Mouse (Mus musculus) forebrain, embryonic 13.5 days (tissue): ENCODE data around the gene Wfdc21. TPM values are rescaled to one million over a fixed set of nuclear protein-coding genes. Genes with fewer than 3 reads are reported as not detected.

Experiments
- ATAC-seq: fragments of 200-750 bp; cut with Nextera tagmentation; 2 replicates; pipeline ENCODE4 v1.8.0; 2017
- H3K27ac ChIP-seq: fragments of 300-500 bp; sonication (generic); 2 replicates; pipeline ENCODE4 v1.5.1; 2015; ENCODE audit warnings: inconsistent platforms, mild to moderate bottlenecking, moderate library complexity
- H3K27me3 ChIP-seq: fragments of 300-500 bp; sonication (generic); 2 replicates; pipeline ENCODE4 v1.6.1; 2015; ENCODE audit warnings: mild to moderate bottlenecking, inconsistent platforms
- H3K36me3 ChIP-seq: fragments of 300-500 bp; sonication (generic); 2 replicates; pipeline ENCODE4 v1.6.1; 2015; ENCODE audit warnings: mild to moderate bottlenecking, inconsistent platforms; ENCODE audit not compliant: poor library complexity, severe bottlenecking
- H3K4me1 ChIP-seq: fragments of 300-500 bp; sonication (generic); 2 replicates; pipeline ENCODE4 v1.6.1; 2015; ENCODE audit warnings: inconsistent platforms
- H3K4me2 ChIP-seq: fragments of 300-500 bp; sonication (generic); 2 replicates; pipeline ENCODE4 v1.6.1; 2015; ENCODE audit warnings: inconsistent platforms, mild to moderate bottlenecking, moderate library complexity
- H3K4me3 ChIP-seq: fragments of 300-500 bp; sonication (generic); 2 replicates; pipeline ENCODE4 v1.5.1; 2015; ENCODE audit warnings: mild to moderate bottlenecking, inconsistent platforms
- H3K9ac ChIP-seq: fragments of 300-500 bp; sonication (generic); 2 replicates; pipeline ENCODE4 v1.6.1; 2015; ENCODE audit warnings: mild to moderate bottlenecking, inconsistent platforms
- H3K9me3 ChIP-seq: fragments of 300-500 bp; sonication (generic); replicated peaks from 2 replicates; pipeline ENCODE4 v1.6.1; 2016; ENCODE audit warnings: inconsistent platforms
- WGBS: fragments of 180-500 bp; shearing (Covaris S2); methylation state at CpG from one replicate; pipeline ENCODE4 v1.1.7; 2015; 5-methylcytosine and 5-hydroxymethylcytosine counted together
- polyA plus RNA-seq: library from polyadenylated mRNA; unstranded; fragments of >200 nt; fragmentation: Nextera tagmentation; extraction: Ambion mirVana; gene quantifications from 2 replicates; pipeline ENCODE4 v1.2.1, GENCODE M21; 2015

Gene Wfdc21
- polyA plus RNA-seq: not detected in 2 replicates

GRCm38 (mm10) chr11:83746681-83747080 lies at the start of gene Wfdc21:
Gene Wfdc21 (plus strand): TSS chr11:83746940.
- H3K36me3 ChIP-seq: no peaks in the 10 kb centered on the region
- H3K9ac ChIP-seq: no peak within 1 kb of the TSS
- no peak within 1 kb of the TSS for H3K27ac ChIP-seq
- no peaks in the 10 kb centered on the region for H3K9me3 ChIP-seq
- no peak within 1 kb of the TSS for H3K4me2 ChIP-seq
- no peaks in the 10 kb centered on the region for H3K4me1 ChIP-seq
- WGBS: 81% methylated on average over 5 of the region's 5 CpGs
- H3K4me3 ChIP-seq: no peak within 1 kb of the TSS
- ATAC-seq: no peak
- peaks cover 39% of the 10 kb centered on the region for H3K27me3 ChIP-seq

DNA sequence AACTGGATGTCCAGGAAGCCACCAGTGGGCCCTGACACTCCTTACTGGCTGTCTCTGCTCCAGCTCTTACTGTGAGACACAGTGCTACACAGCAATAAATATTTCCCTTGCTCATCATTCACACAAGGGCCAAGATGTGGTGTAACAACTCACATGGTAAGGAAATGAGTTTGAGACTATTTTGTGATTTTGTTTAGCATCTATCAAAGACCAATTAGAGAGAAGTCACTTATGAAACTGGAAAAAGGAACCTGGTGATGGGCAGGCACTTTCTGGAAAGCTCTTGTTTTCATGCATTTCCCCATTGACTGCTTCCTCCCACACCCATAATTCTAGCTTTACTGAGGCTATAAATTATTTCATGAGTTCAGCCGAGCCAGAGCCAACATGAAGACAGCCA lies 43.0 kb upstream of the Wfdc21 start, which contains the start of gene Wfdc17:
Gene Wfdc17, plus strand, starts transcription at position 287 of the 400 bp plus-strand sequence.
- ATAC-seq: no peak
- Histone ChIP-seq H3K27ac (no peak within 1 kb of the TSS), H3K36me3 (no peaks in the 10 kb centered on the region), H3K27me3 (no peaks in the 10 kb centered on the region), H3K4me1 (no peaks in the 10 kb centered on the region), H3K4me2 (no peak within 1 kb of the TSS), H3K9me3 (no peaks in the 10 kb centered on the region), H3K9ac (no peak within 1 kb of the TSS), H3K4me3 (no peak within 1 kb of the TSS)
- whole genome bisulfite sequencing: 48% methylated on average over 1 of the region's 1 CpGs

- Histone ChIP-seq H3K9ac (no peak within 1 kb of the TSS), H3K36me3 (no peaks in the 10 kb centered on the region), H3K27ac (no peak within 1 kb of the TSS), H3K4me2 (no peak within 1 kb of the TSS), H3K9me3 (no peaks in the 10 kb centered on the region), H3K4me1 (no peaks in the 10 kb centered on the region), H3K4me3 (no peak within 1 kb of the TSS), H3K27me3 (no peaks in the 10 kb centered on the region)
- ATAC-seq: no peak
- WGBS: 78% methylated on average over 4 of the region's 4 CpGs
These were observed 38.0 kb upstream of the Wfdc21 start, which contains the start of gene Wfdc18 for GRCm38 (mm10) chr11:83708715-83709114. Gene Wfdc18 (plus strand): TSS chr11:83709015.

DNA sequence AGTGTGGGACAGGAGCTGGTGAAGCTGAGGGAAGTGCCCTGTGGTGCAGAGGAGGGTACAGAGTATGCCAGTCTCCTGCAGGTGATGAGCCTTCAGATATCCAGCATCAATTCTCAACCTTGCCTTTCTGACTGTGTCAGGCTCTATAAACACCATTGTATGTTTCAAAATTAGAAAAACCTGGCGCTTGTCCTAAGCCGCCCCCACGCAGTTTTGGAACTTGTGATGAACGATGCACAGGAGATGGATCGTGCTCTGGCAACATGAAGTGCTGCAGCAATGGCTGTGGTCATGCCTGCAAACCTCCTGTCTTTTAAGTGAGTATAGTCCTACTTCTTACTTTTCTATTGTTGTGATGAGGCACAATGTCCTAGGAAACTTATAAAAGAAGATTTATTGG lies 37.1 kb upstream of the Wfdc21 start:
- Histone ChIP-seq H3K4me2 (no peak overlapping the region), H3K4me1 (no peaks in the 10 kb centered on the region), H3K4me3 (no peak overlapping the region), H3K27me3 (no peaks in the 10 kb centered on the region), H3K36me3 (no peaks in the 10 kb centered on the region), H3K9ac (no peak overlapping the region), H3K9me3 (no peaks in the 10 kb centered on the region), H3K27ac (no peak overlapping the region)
- ATAC-seq: no peak
- WGBS: 92% methylated on average over 5 of the region's 5 CpGs

DNA sequence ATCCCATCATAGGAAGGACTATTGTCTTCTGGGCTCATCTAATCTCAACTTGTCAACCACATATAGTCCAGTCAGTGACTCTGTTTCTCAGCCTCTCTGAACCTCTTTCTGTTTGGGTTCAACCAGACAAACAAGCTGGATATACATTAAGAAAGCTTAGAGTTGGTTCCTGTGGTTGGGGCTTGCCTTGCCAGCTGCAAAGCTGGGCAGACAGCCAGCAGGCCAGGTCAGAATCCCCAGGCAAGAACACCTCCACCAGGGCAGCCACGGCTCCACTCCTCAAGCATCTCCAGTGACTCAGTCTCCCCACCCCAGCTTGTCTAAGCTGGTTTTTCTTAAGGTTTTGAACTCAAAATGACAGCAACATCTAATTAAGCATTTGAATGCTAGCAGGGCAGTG lies 34.1 kb upstream of the Wfdc21 start:
- Histone ChIP-seq H3K27ac (no peak overlapping the region), H3K4me2 (no peak overlapping the region), H3K27me3 (no peaks in the 10 kb centered on the region), H3K4me1 (no peaks in the 10 kb centered on the region), H3K4me3 (no peak overlapping the region), H3K9me3 (no peaks in the 10 kb centered on the region), H3K36me3 (no peaks in the 10 kb centered on the region), H3K9ac (no peak overlapping the region)
- 91% methylated on average over 1 of the region's 1 CpGs for WGBS
- ATAC-seq: no peak

- Histone ChIP-seq H3K27ac (no peak overlapping the region), H3K36me3 (no peaks in the 10 kb centered on the region), H3K4me1 (no peaks in the 10 kb centered on the region), H3K27me3 (no peaks in the 10 kb centered on the region), H3K9me3 (no peaks in the 10 kb centered on the region), H3K9ac (no peak overlapping the region), H3K4me3 (no peak overlapping the region), H3K4me2 (no peak overlapping the region)
- no peak for ATAC-seq
- WGBS: 77% methylated on average over 2 of the region's 2 CpGs
These were observed 32.8 kb upstream of the Wfdc21 start for GRCm38 (mm10) chr11:83713925-83714324.

- H3K9me3 ChIP-seq: no peaks in the 10 kb centered on the region
- H3K4me3 ChIP-seq: no peak overlapping the region
- no peaks in the 10 kb centered on the region; the same call in 1 of the 2 replicates for H3K27me3 ChIP-seq
- no peaks in the 10 kb centered on the region for H3K4me1 ChIP-seq
- no peak overlapping the region for H3K4me2 ChIP-seq
- H3K27ac ChIP-seq: no peak overlapping the region
- ATAC-seq: no peak
- no peaks in the 10 kb centered on the region for H3K36me3 ChIP-seq
- no peak overlapping the region for H3K9ac ChIP-seq
- WGBS: 94% methylated on average over 6 of the region's 6 CpGs
These were observed 29.6 kb upstream of the Wfdc21 start for GRCm38 (mm10) chr11:83717042-83717665.

DNA sequence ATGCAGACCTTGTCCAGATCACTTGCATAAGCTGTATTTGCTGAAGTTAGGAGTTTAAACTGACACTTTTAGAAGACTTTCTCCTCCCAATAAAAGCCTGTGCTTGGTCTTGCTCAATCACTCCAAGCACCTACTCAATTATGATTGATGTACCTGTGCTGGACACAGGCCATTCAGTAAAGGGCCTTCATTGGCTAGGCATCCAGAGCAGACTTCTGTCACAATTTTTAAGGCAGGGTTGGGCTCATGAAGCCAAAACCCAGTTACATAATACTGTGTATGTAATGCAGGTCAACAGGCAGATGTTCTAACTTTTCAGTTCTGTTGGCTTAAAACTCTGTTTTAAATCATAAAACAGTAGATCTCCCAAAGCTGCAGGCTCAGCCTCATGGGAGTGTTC lies 26.0 kb upstream of the Wfdc21 start:
- Histone ChIP-seq H3K9ac (no peak overlapping the region), H3K4me2 (no peak overlapping the region), H3K9me3 (no peaks in the 10 kb centered on the region), H3K27me3 (no peaks in the 10 kb centered on the region; the same call in 1 of the 2 replicates), H3K4me3 (no peak overlapping the region), H3K27ac (no peak overlapping the region), H3K4me1 (no peaks in the 10 kb centered on the region), H3K36me3 (no peaks in the 10 kb centered on the region)
- no peak for ATAC-seq

- Histone ChIP-seq H3K4me3 (no peak overlapping the region), H3K4me2 (no peak overlapping the region), H3K4me1 (no peaks in the 10 kb centered on the region), H3K27me3 (no peaks in the 10 kb centered on the region), H3K27ac (no peak overlapping the region), H3K36me3 (no peaks in the 10 kb centered on the region), H3K9ac (no peak overlapping the region), H3K9me3 (peaks cover 2% of the 10 kb centered on the region; the same call in 1 of the 2 replicates)
- ATAC-seq: no peak
- WGBS: 75% methylated on average over 3 of the region's 3 CpGs
These were observed 17.8 kb upstream of the Wfdc21 start for GRCm38 (mm10) chr11:83728757-83729432.

- no peak for ATAC-seq
- no peak overlapping the region for H3K4me2 ChIP-seq
- no peak overlapping the region for H3K9ac ChIP-seq
- WGBS: 86% methylated on average over 1 of the region's 1 CpGs
- H3K36me3 ChIP-seq: no peaks in the 10 kb centered on the region
- no peaks in the 10 kb centered on the region for H3K27me3 ChIP-seq
- no peak overlapping the region for H3K4me3 ChIP-seq
- peaks cover 4% of the 10 kb centered on the region; the same call in 1 of the 2 replicates for H3K9me3 ChIP-seq
- H3K4me1 ChIP-seq: no peaks in the 10 kb centered on the region
- H3K27ac ChIP-seq: no peak overlapping the region
These were observed 15.6 kb upstream of the Wfdc21 start for GRCm38 (mm10) chr11:83731116-83731515.

- Histone ChIP-seq H3K4me1 (no peaks in the 10 kb centered on the region), H3K9me3 (peaks cover 4% of the 10 kb centered on the region; the same call in 1 of the 2 replicates), H3K4me3 (no peak overlapping the region), H3K27me3 (no peaks in the 10 kb centered on the region), H3K9ac (no peak overlapping the region), H3K27ac (no peak overlapping the region), H3K4me2 (no peak overlapping the region), H3K36me3 (no peaks in the 10 kb centered on the region)
- 81% methylated on average over 5 of the region's 5 CpGs for WGBS
- ATAC-seq: no peak
These were observed 13.6 kb upstream of the Wfdc21 start for GRCm38 (mm10) chr11:83733071-83733640.

GRCm38 (mm10) chr11:83734215-83734614 lies 12.5 kb upstream of the Wfdc21 start:
- Histone ChIP-seq H3K4me3 (no peak overlapping the region), H3K4me2 (no peak overlapping the region), H3K36me3 (no peaks in the 10 kb centered on the region), H3K4me1 (no peaks in the 10 kb centered on the region), H3K9ac (no peak overlapping the region), H3K9me3 (peaks cover 4% of the 10 kb centered on the region; the same call in 1 of the 2 replicates), H3K27ac (no peak overlapping the region), H3K27me3 (no peaks in the 10 kb centered on the region)
- no peak for ATAC-seq
- 91% methylated on average over 1 of the region's 1 CpGs for WGBS
